Mouse (Mus musculus) adrenal gland, adult (tissue): ENCODE data around the gene Bcl2l2.

Experiments used
- DNase-seq, 2 experiments: peaks; one replicate each; pipeline ENCODE4 v3.0.0; 2022 to 2023; ENCODE audit warnings: low spot score in 1 of 2; ENCODE audit not compliant: inconsistent age in 2 of 2

The Bcl2l2 gene

GRCm38 (mm10) chr14:54883154-54884021 is at the start of gene Bcl2l2, which contains the start of gene Gm20521:
Gene Bcl2l2, plus strand, starts transcription at chr14:54883377.
Gene Gm20521, plus strand, starts transcription at chr14:54883441.
- peak; percentile 90 to 96 for DNase-seq

- peak; percentile 48 to 87 for DNase-seq
These were observed 39.7 kb upstream of the Bcl2l2 start for GRCm38 (mm10) chr14:54843461-54843860.

- peak in 1 of 2 experiments; percentile 56 for DNase-seq
These were observed 27.5 kb upstream of the Bcl2l2 start for GRCm38 (mm10) chr14:54855726-54856125.

GRCm38 (mm10) chr14:54856703-54857102 is 26.5 kb upstream of the Bcl2l2 start:
- no peak for DNase-seq

GRCm38 (mm10) chr14:54857891-54858290 is 25.3 kb upstream of the Bcl2l2 start:
- no peak for DNase-seq

GRCm38 (mm10) chr14:54860511-54860910 is 22.7 kb upstream of the Bcl2l2 start:
- DNase-seq, result peak; percentile 52 to 86

GRCm38 (mm10) chr14:54863501-54864312 is 19.5 kb upstream of the Bcl2l2 start:
- DNase-seq, result peak; percentile 93 to 97

- DNase-seq, result no peak
These were observed 18.7 kb upstream of the Bcl2l2 start for GRCm38 (mm10) chr14:54864313-54865036.

- no peak for DNase-seq
These were observed 17.6 kb upstream of the Bcl2l2 start for GRCm38 (mm10) chr14:54865626-54866025.

GRCm38 (mm10) chr14:54866268-54866667 is 16.9 kb upstream of the Bcl2l2 start:
- no peak for DNase-seq

- no peak for DNase-seq
These were observed 16.2 kb upstream of the Bcl2l2 start for GRCm38 (mm10) chr14:54866936-54867335.

GRCm38 (mm10) chr14:54868026-54868425 is 15.2 kb upstream of the Bcl2l2 start:
- no peak for DNase-seq

- no peak for DNase-seq
These were observed 12.3 kb upstream of the Bcl2l2 start, which contains the start of gene Homez for GRCm38 (mm10) chr14:54870861-54871260. Gene Homez, minus strand, starts transcription at chr14:54870961.

- DNase-seq, result no peak
These were observed 9.0 kb upstream of the Bcl2l2 start for GRCm38 (mm10) chr14:54874165-54874564.

- DNase-seq, result no peak
These were observed 7.2 kb upstream of the Bcl2l2 start for GRCm38 (mm10) chr14:54875844-54876538.

- DNase-seq, result peak; percentile 96 to 98
These were observed 6.6 kb upstream of the Bcl2l2 start for GRCm38 (mm10) chr14:54876539-54877047.

- peak; percentile 86 to 95 for DNase-seq
These were observed 6.0 kb upstream of the Bcl2l2 start, which contains the start of gene Ppp1r3e for GRCm38 (mm10) chr14:54877048-54877715. Gene Ppp1r3e, minus strand, starts transcription at chr14:54877550.

- DNase-seq, result peak; percentile 37 to 62
These were observed 990 bp downstream of the Bcl2l2 start for GRCm38 (mm10) chr14:54884022-54884712.

GRCm38 (mm10) chr14:54885309-54885708 is 2.1 kb downstream of the Bcl2l2 start:
- DNase-seq, result peak; percentile 33 to 43
